Mouse (Mus musculus) left cerebral cortex, adult 8-10 months (tissue): ENCODE data around the gene Uspl1. TPM values are rescaled to one million over a fixed set of nuclear protein-coding genes. Genes with fewer than 3 reads are reported as not detected.

Experiments
- DNase-seq, 2 experiments: peaks; one replicate each; pipeline ENCODE4 v3.0.0; 2022; ENCODE audit warnings: low spot score in 2 of 2
- microRNA-seq, 2 experiments: library from miRNA; unstranded; fragments of <30 nt; microRNA quantifications; one replicate each; pipeline ENCODE4 v1.2.0; 2022
- total RNA-seq, 4 experiments: library from RNA; stranded (reverse); gene quantifications; 2 replicates each; pipeline ENCODE4 v1.2.4; 2022

Uspl1 gene
- total RNA-seq, 4 experiments from 2014 or later: 39.9 to 45.5 (median 41.6) TPM

DNA sequence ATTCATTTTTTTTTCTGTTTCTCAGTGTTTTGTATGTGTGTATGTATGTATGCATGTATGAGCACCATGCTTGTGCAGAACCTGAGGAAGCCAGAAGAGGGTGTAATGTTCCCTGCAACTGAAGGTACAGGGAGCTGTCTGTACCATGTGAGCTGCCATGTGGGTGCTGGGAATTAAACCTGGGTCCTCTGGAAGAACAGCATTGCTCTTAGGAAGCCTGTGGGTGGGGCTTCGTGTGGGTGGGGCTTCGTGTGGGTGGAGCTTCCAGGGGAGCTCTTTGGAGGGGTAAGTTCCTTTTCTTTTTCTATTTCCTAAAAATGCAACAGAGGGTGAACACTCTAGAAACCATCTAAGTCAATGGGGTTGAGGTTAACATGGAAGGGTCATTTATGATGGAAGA, 69.3 kb downstream of the Uspl1 start:
- DNase-seq: no peak

DNA sequence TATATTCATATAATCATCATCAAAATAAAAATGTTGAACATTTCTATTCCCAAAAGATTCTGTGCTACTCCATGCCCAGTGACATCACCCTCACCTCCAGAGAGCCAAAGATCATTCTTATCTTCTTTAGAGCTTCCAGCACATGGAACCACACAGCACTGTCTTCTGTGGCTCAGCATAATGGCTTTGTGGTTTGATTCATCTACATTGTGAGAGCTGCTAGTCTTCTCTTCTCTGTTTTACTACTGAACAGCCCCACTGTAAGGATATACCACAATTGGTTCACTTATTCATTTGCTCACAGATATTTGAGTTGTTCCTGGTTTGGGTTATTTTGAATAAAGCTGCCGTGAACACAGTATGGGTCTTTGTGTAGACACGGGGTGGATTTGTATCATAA, 71.4 kb downstream of the Uspl1 start:
- no peak for DNase-seq

DNA sequence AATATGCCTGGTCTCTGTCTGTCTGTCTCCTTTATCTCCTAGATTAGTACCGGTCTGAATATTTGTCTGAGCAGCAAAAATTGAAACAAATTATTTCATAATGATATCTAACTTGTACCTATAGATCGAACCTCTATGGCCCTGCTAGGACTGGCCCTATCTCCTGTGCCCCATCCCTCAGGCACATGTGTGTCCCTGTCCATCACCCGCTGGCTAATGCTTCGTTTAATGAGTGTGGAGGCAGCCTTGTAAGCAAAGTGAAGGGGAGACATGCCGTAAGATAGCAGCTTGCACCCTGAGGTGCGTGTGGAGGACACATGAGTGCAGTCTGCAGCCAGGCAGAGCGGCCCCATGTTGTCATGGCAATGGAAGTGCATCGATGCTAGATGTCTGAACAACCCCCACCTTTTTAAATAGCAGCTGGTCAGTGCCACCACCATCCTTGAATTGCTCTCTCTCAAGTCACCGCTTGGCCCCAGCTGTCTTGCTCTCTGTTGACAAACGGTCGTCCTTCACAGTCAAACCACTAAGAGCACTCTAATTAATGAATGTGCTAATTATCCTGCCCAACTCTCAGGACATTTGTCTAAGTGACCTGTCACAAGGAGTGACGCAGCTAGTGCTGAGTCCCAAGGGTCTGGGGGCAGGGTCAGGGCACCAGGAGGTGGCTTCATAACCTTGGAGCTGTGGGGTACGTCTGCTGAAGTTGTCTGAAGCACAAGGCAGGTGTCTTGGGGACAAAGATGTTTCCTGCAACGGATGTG, 73.5 kb downstream of the Uspl1 start:
- no peak for DNase-seq

DNA sequence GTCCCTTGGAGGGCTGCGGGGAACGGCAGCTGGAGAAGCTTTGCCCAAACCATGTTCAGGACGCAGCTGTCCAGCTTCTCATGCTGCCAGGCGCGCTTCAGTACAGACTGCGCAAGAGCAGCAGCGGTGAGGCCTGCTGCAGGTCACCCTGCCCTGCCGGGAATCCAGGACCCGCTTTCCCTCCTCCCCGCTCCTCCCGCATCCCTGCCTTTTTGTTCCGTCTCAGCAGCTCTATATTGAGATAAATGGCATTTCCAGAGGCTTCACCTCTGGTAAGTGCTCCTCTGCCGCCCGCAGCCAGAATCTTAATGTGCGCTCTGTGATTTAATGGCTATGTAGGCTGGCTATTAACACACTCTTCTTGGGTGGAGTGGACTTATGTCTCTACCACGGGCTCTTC, 74.9 kb downstream of the Uspl1 start:
- no peak for DNase-seq

DNA sequence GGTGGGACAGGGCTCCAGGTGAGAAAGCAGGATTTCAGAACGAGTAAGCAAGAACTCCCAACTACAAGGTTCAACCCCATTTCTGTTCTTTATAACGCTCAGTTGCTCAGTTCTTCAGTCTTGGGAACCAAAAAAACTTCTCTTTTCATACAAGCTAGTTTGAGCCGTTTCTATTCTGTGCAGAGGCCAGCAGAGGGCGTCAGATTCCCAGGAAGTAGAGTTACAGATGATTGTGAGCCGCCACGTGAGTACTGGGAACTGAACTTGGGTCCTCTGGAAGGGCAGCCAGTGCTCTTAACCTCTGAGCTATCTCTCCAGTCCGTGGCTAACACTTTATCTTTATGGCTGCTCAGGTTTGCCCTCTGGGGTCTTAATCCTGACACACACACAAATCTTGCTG, 77.3 kb downstream of the Uspl1 start:
- no peak for DNase-seq

DNA sequence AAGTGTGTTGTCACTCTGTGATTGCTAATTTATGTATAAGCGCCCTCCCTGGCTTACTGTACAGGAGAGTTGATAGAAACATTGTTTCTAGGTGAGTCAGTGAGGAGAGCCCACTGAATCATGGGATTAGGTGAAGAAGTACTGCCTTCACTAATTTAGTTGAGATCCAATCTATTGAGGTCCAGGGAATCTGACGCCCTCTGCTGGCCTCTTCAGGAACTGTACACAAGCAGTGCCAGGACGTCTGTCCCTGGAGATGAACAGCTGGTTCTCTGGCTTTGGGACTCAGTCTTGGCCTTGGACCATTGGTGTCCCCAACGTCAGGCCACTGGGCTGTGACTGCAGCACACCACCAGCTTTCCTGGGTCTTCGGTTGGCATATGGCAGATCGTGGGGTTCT, 77.7 kb downstream of the Uspl1 start:
- DNase-seq: no peak

DNA sequence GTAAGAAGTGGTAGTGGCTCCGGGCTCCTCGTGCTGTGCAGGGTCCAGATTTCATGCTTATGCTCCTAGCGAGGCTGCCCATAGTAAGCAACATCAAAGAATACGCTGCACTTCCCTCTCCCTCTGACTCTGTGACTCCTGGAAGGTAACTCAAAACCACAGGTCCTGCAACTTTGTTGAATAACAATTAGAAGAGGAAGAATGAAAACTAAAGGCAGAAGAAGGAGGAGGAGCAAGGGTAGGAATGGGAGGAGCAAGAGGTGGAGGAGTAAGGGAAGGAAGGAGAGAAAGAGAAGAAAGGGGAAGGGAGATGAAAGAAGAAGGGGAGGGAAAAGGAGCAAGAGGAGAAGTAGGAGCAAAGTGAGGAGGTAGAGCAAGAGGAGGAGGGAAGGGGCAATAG, 80.3 kb downstream of the Uspl1 start, which contains the start of gene Alox5ap:
TSS of gene Alox5ap (plus strand) at position 363 of the 400 bp plus-strand sequence.
- DNase-seq: no peak

DNA sequence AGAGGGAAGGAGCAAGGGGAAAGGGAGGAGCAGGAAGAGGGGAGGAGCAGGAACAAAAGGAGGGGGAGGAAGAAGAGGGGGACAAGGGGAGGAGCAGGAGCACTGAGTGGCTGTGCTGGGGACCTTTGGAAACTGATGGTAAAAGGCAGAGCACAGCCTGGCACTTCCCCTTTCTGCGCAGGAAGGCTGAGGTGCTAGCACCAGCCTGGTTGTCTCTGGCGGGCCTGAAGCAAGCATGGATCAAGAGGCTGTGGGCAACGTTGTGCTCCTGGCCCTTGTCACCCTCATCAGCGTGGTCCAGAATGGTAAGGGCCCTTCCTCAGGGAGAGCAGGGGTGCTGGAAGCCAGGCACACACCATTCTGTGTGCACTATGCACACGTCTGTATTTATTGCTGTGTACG, 80.7 kb downstream of the Uspl1 start:
- DNase-seq: no peak

Small RNAs within 50 kb of the gene (microRNA-seq; reads per million reads assigned to microRNA genes)
- 0 reads per million in 2 experiments for gene Gm24105

Other genes starting within 250 kb of the Uspl1 start
- 10 to 100 TPM; 30.1 to 40.2 (median 34.9) TPM for gene Gm42791, start 189.2 kb upstream of the Uspl1 start, total RNA-seq
- 100 to 1,000 TPM; 120 to 137 (median 132) TPM for gene Hmgb1, start 139 bp downstream of the Uspl1 start, total RNA-seq
- gene Alox5ap, start 80.4 kb downstream of the Uspl1 start, total RNA-seq: 10 to 100 TPM in 3 of 4 experiments, 1 to 10 TPM in 1; 6.7 to 14.3 (median 11.2) TPM
- 10 to 100 TPM; 12.1 to 17.6 (median 15.0) TPM for gene Medag, start 227.4 kb downstream of the Uspl1 start, total RNA-seq